Mouse (Mus musculus) thymus, adult 18-20 months (tissue): ENCODE measurements around the gene V1ra8.
"Not testable (repeated sequence)": the region's sequence is repeated elsewhere in the genome, so short reads cannot be mapped to it uniquely, and the experiment has no call there.

Source experiments
- DNase-seq, 2 experiments: peaks; one replicate each; pipeline ENCODE4 v3.0.0; 2022; ENCODE audit warnings: mixed read lengths in 2 of 2

V1ra8 gene

DNA sequence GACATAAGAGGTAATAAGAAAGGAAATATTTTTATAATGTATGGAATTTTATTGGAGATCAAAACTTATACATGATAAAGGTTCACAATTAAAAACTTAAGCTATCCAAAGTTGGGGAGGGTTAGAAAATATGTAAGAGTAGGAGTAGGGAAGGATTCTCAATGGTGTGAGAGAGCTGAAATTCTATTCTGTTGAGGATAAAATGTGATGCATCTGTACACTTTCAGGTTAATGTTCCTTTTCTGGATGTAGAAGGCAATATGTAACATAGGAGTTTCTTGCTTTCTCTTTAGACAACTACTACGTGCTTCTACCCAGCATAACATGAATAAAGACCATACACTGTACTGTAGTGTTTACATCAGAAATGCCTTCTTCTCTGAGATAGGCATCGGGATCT lies at the start of gene V1ra8:
TSS of gene V1ra8 (plus strand) at position 301 of the 400 bp plus-strand sequence.
- not testable (repeated sequence) for DNase-seq

DNA sequence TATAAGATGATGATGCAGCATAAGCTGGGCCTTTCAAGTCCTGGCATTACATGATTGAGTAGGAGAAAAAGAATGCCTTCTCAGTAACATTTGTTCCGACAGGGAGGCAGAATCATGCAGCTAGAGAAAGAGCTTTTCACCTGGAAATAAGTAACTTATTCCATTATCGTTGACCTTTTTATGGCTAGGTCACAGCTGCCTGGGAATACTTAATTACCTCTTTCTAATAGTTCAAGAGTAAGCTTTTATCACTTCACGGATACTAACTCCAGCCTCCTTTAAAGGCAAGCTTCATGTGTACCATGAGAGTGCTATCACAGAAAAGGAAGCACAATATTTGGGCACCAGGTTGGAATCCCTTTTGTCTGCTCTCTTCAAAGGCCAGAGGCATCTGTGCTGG lies 42.5 kb upstream of the V1ra8 start:
- no peak for DNase-seq

DNA sequence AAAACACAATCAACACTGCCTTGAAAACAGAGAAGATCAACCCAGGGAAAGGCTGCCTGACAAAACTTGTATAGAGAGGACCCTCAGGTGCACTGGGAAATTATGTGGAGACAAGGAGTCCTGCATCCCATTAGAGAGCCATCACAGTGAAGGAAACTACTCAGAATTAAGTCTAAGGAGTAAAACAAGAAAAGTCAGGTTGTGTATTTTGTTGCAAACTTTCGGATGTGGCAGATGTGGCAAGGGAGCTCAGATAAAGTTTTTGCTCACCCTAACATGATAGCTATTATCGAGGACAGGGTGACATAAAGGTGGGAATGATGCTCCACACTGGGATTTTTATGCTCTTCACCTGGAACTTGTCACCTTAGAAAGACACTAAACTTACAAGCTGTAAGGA lies 28.1 kb upstream of the V1ra8 start, which contains the start of gene Vmn1r52:
TSS of gene Vmn1r52 (plus strand) at position 301 of the 400 bp plus-strand sequence.
- DNase-seq = no peak

DNA sequence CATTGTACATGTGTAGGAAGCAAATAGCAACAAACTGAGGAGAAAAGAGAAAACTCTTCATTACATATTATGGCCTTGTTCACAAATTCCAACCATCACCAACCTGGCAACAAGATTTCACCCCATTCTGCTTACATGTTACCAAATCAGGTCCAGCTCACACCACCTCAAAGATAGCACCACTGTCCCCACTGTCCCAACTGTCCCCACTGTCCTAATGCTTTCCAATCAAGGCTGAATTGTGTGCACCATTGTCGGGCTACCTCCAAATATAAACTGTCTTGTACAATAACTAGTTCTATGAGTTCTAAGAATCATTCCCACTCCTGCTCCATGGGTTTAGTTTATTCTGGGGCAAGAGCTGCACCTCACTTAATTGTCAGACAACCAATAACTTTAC lies 21.7 kb downstream of the V1ra8 start, which contains the start of gene Vmn1r53:
TSS of gene Vmn1r53 (minus strand) at position 101 of the 400 bp plus-strand sequence.
- no peak for DNase-seq

DNA sequence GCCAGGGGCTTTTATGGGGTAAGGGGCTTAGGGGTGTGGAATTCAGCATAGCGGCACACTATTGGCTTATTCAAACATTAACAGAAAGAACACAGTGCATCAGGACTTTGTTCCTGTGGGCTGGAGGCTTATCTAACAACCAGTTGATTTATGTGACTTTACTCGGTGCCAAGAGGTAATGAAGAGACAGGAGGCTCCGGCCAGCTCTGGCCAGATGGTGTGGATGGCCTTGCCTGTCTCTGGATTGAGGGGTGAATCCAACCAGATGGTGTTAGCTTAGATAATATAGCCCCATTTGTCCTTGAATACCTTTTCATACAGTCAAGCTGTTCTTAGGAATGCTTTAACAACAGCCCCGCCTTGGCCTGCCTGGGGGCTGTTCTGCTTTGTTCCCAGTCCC lies 29.5 kb downstream of the V1ra8 start:
- not testable (repeated sequence) for DNase-seq

DNA sequence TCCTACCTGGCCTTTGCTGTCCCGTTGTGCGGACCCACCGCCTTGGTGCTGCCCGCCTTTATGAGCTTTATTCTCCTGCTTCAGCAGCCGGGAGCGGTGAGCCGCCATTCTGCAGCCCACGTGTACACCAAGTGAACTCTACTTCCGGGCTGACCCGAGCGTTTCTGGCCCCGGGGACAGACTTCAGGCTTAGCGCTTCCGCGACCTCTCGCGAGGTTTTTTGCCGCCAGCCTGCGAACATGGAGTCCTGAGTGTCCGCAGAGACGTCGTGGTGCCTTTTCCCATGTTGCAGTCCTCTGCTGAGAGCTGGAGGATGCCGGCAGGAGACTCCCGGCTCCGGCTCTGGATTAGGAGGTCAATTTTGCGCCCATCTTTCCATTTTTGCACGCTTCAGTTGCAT lies 30.1 kb downstream of the V1ra8 start:
- no peak for DNase-seq

DNA sequence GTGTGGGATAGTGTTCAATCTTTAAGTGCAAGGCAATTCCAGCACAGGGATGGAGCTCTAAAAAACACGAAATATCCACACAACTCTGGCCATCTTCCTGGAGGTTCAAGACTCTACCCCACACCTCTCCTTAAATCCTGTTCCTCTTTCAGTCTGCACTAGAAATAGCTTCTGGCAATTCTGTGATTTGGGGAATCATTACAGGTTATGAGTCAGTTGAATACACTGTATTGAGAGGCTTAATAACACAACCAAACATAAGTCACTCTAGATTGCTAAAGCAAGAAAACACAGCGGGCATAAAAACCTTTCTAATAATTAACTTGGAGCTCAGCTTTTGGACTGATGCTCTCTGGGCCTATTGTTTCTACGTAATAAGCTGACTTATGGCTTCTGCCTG lies 41.4 kb downstream of the V1ra8 start:
- DNase-seq = no peak

DNA sequence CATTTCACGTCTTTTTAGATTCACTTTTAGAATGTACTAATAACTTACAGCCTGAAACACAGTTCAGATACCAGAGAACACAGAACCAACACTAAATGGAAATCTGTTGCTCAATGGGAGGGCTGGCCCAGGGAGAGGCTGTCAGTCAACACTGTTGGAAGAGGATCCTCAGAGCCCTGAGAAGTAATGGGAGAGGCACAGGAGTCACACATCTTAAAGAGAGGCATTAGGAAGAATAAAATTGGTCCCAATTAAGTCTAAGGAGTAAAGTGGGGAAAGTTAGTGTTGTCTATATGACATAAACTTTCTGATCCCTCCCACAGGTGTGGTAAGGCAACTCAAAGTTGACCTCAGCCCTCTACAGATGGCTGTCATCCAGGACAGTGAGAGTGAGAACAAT lies 43.4 kb downstream of the V1ra8 start, which contains the start of gene Vmn1r54:
TSS of gene Vmn1r54 (plus strand) at position 301 of the 400 bp plus-strand sequence.
- DNase-seq = no peak
